Mouse (Mus musculus) heart, embryonic 12.5 days (tissue): ENCODE data around the gene Eaf2. TPM values are rescaled to one million over a fixed set of nuclear protein-coding genes. Genes with fewer than 3 reads are reported as not detected.

Experiments
- ATAC-seq: fragments of 200-750 bp; cut with Nextera tagmentation; 2 replicates; pipeline ENCODE4 v1.8.0; 2017; ENCODE audit warnings: moderate TSS enrichment, moderate library complexity; ENCODE audit not compliant: insufficient number of reproducible peaks, low FRiP score
- H3K27ac ChIP-seq: fragments of 300-500 bp; sonication (generic); 2 replicates; pipeline ENCODE4 v1.5.1; 2016; ENCODE audit warnings: mild to moderate bottlenecking, moderate library complexity; ENCODE audit not compliant: poor library complexity, severe bottlenecking
- H3K27me3 ChIP-seq: fragments of 300-500 bp; sonication (generic); replicated peaks from 2 replicates; pipeline ENCODE4 v1.6.1; 2016; ENCODE audit warnings: mild to moderate bottlenecking, moderate library complexity
- H3K36me3 ChIP-seq: fragments of 300-500 bp; sonication (generic); 2 replicates; pipeline ENCODE4 v1.6.1; 2016; ENCODE audit warnings: mild to moderate bottlenecking, moderate library complexity
- H3K4me1 ChIP-seq: fragments of 300-500 bp; sonication (generic); replicated peaks from 2 replicates; pipeline ENCODE4 v1.6.1; 2016; ENCODE audit warnings: mild to moderate bottlenecking
- H3K4me2 ChIP-seq: fragments of 300-500 bp; sonication (generic); 2 replicates; pipeline ENCODE4 v1.6.1; 2016; ENCODE audit warnings: mild to moderate bottlenecking, moderate library complexity
- H3K4me3 ChIP-seq: fragments of 300-500 bp; sonication (generic); 2 replicates; pipeline ENCODE4 v1.5.1; 2016; ENCODE audit warnings: mild to moderate bottlenecking
- H3K9ac ChIP-seq: fragments of 300-500 bp; sonication (generic); 2 replicates; pipeline ENCODE4 v1.6.1; 2016; ENCODE audit warnings: mild to moderate bottlenecking, moderate library complexity
- H3K9me3 ChIP-seq: fragments of 300-500 bp; sonication (generic); replicated peaks from 2 replicates; pipeline ENCODE4 v1.6.1; 2016; ENCODE audit warnings: mild to moderate bottlenecking, moderate library complexity
- WGBS: fragments of 180-500 bp; shearing (Covaris S2); methylation state at CpG from one replicate; pipeline ENCODE4 v1.1.7; 2016; 5-methylcytosine and 5-hydroxymethylcytosine counted together
- polyA plus RNA-seq: library from polyadenylated mRNA; unstranded; fragments of >200 nt; fragmentation: Nextera tagmentation; extraction: Ambion mirVana; gene quantifications from 2 replicates; pipeline ENCODE4 v1.2.1, GENCODE M21; 2016

Eaf2 gene
- polyA plus RNA-seq, 1 experiment from 2014 or later: 0.80 TPM

- H3K4me2 ChIP-seq: no peak overlapping the region
- no peak overlapping the region for H3K4me3 ChIP-seq
- H3K27ac ChIP-seq: no peak overlapping the region
- ATAC-seq: no peak
- no peaks in the 10 kb centered on the region for H3K4me1 ChIP-seq
- 87% methylated on average over 3 of the region's 3 CpGs for WGBS
- H3K36me3 ChIP-seq: no peaks in the 10 kb centered on the region
- 0 out of 2 replicates have a peak, but pooled peaks cover 2% of the 10 kb centered on the region for H3K9me3 ChIP-seq
- no peak overlapping the region for H3K9ac ChIP-seq
- no peaks in the 10 kb centered on the region for H3K27me3 ChIP-seq
Measured at GRCm38 (mm10) chr16:36802361-36802760, 72.4 kb downstream of the Eaf2 start.

- Histone ChIP-seq H3K4me1 (no peaks in the 10 kb centered on the region), H3K9me3 (0 out of 2 replicates have a peak, but pooled peaks cover 2% of the 10 kb centered on the region), H3K4me3 (no peak overlapping the region), H3K27me3 (no peaks in the 10 kb centered on the region), H3K36me3 (no peaks in the 10 kb centered on the region), H3K9ac (no peak overlapping the region), H3K27ac (no peak overlapping the region), H3K4me2 (no peak overlapping the region)
- no peak for ATAC-seq
- 66% methylated on average over 2 of the region's 2 CpGs for WGBS
Measured at GRCm38 (mm10) chr16:36798334-36798733, 76.5 kb downstream of the Eaf2 start.

- Histone ChIP-seq H3K27me3 (no peaks in the 10 kb centered on the region), H3K9me3 (peaks cover 2% of the 10 kb centered on the region; the same call in 1 of the 2 replicates), H3K4me1 (no peaks in the 10 kb centered on the region), H3K9ac (no peak overlapping the region), H3K4me2 (no peak overlapping the region), H3K4me3 (no peak overlapping the region), H3K27ac (no peak overlapping the region), H3K36me3 (no peaks in the 10 kb centered on the region)
- ATAC-seq: no peak
- 70% methylated on average over 2 of the region's 2 CpGs for WGBS
Measured at GRCm38 (mm10) chr16:36794976-36795375, 79.8 kb downstream of the Eaf2 start.

GRCm38 (mm10) chr16:36790166-36790565 lies 84.6 kb downstream of the Eaf2 start:
- no peak for ATAC-seq
- H3K27ac ChIP-seq: no peak overlapping the region
- H3K4me1 ChIP-seq: no peaks in the 10 kb centered on the region
- no peaks in the 10 kb centered on the region for H3K36me3 ChIP-seq
- H3K4me2 ChIP-seq: no peak overlapping the region
- H3K27me3 ChIP-seq: no peaks in the 10 kb centered on the region
- H3K9me3 ChIP-seq: peaks cover 2% of the 10 kb centered on the region; the same call in 1 of the 2 replicates
- H3K4me3 ChIP-seq: no peak overlapping the region
- H3K9ac ChIP-seq: no peak overlapping the region
- WGBS: 69% methylated on average over 4 of the region's 4 CpGs

GRCm38 (mm10) chr16:36786466-36786865 lies 88.3 kb downstream of the Eaf2 start:
- no peak overlapping the region for H3K4me3 ChIP-seq
- no peak for ATAC-seq
- H3K4me2 ChIP-seq: no peak overlapping the region
- H3K36me3 ChIP-seq: no peaks in the 10 kb centered on the region
- WGBS: 83% methylated on average over 7 of the region's 7 CpGs
- H3K9me3 ChIP-seq: peaks cover 2% of the 10 kb centered on the region; the same call in 1 of the 2 replicates
- no peaks in the 10 kb centered on the region for H3K4me1 ChIP-seq
- no peak overlapping the region for H3K27ac ChIP-seq
- no peaks in the 10 kb centered on the region for H3K27me3 ChIP-seq
- no peak overlapping the region for H3K9ac ChIP-seq

GRCm38 (mm10) chr16:36784594-36785313 lies 90.0 kb downstream of the Eaf2 start, which contains the start of gene Slc15a2:
Gene Slc15a2, minus strand, starts transcription at chr16:36784962.
- no peaks in the 10 kb centered on the region for H3K9me3 ChIP-seq
- WGBS: 61% methylated on average over 10 of the region's 10 CpGs
- ATAC-seq: no peak
- no peak within 1 kb of the TSS for H3K27ac ChIP-seq
- no peak within 1 kb of the TSS for H3K4me2 ChIP-seq
- H3K4me3 ChIP-seq: no peak within 1 kb of the TSS
- no peak within 1 kb of the TSS for H3K9ac ChIP-seq
- no peaks in the 10 kb centered on the region for H3K4me1 ChIP-seq
- H3K27me3 ChIP-seq: no peaks in the 10 kb centered on the region
- no peaks in the 10 kb centered on the region for H3K36me3 ChIP-seq

GRCm38 (mm10) chr16:36784146-36784545 lies 90.7 kb downstream of the Eaf2 start:
- Histone ChIP-seq H3K27me3 (no peaks in the 10 kb centered on the region), H3K4me1 (no peaks in the 10 kb centered on the region), H3K36me3 (no peaks in the 10 kb centered on the region), H3K27ac (no peak overlapping the region), H3K4me2 (no peak overlapping the region), H3K9me3 (no peaks in the 10 kb centered on the region), H3K9ac (no peak overlapping the region), H3K4me3 (no peak overlapping the region)
- WGBS: 89% methylated on average over 2 of the region's 2 CpGs
- no peak for ATAC-seq

GRCm38 (mm10) chr16:36775658-36776057 lies 99.1 kb downstream of the Eaf2 start:
- Histone ChIP-seq H3K36me3 (no peaks in the 10 kb centered on the region), H3K27me3 (no peaks in the 10 kb centered on the region), H3K4me2 (no peak overlapping the region), H3K9ac (no peak overlapping the region), H3K4me1 (no peaks in the 10 kb centered on the region), H3K27ac (no peak overlapping the region), H3K9me3 (no peaks in the 10 kb centered on the region), H3K4me3 (no peak overlapping the region)
- ATAC-seq: no peak
- whole genome bisulfite sequencing: 83% methylated on average over 6 of the region's 6 CpGs

- Histone ChIP-seq H3K27ac (no peak overlapping the region), H3K4me1 (no peaks in the 10 kb centered on the region), H3K36me3 (no peaks in the 10 kb centered on the region), H3K9me3 (no peaks in the 10 kb centered on the region), H3K4me2 (no peak overlapping the region), H3K4me3 (no peak overlapping the region), H3K9ac (no peak overlapping the region), H3K27me3 (no peaks in the 10 kb centered on the region)
- 80% methylated on average over 5 of the region's 5 CpGs for WGBS
- no peak for ATAC-seq
Measured at GRCm38 (mm10) chr16:36772996-36773395, 101.8 kb downstream of the Eaf2 start.

GRCm38 (mm10) chr16:36771703-36772102 lies 103.1 kb downstream of the Eaf2 start:
- Histone ChIP-seq H3K4me1 (no peaks in the 10 kb centered on the region), H3K9me3 (no peaks in the 10 kb centered on the region), H3K9ac (no peak overlapping the region), H3K4me3 (no peak overlapping the region), H3K27ac (no peak overlapping the region), H3K27me3 (no peaks in the 10 kb centered on the region), H3K4me2 (no peak overlapping the region), H3K36me3 (no peaks in the 10 kb centered on the region)
- 93% methylated on average over 3 of the region's 3 CpGs for WGBS
- no peak for ATAC-seq

GRCm38 (mm10) chr16:36771244-36771643 lies 103.6 kb downstream of the Eaf2 start:
- H3K27me3 ChIP-seq: no peaks in the 10 kb centered on the region
- WGBS: 84% methylated on average over 2 of the region's 2 CpGs
- H3K9me3 ChIP-seq: no peaks in the 10 kb centered on the region
- H3K4me1 ChIP-seq: no peaks in the 10 kb centered on the region
- no peak overlapping the region for H3K9ac ChIP-seq
- no peak overlapping the region for H3K4me3 ChIP-seq
- H3K4me2 ChIP-seq: no peak overlapping the region
- ATAC-seq: no peak
- no peaks in the 10 kb centered on the region for H3K36me3 ChIP-seq
- no peak overlapping the region for H3K27ac ChIP-seq

GRCm38 (mm10) chr16:36770830-36771229 lies 104.0 kb downstream of the Eaf2 start:
- Histone ChIP-seq H3K27ac (no peak overlapping the region), H3K9me3 (no peaks in the 10 kb centered on the region), H3K4me3 (no peak overlapping the region), H3K36me3 (no peaks in the 10 kb centered on the region), H3K9ac (no peak overlapping the region), H3K4me1 (no peaks in the 10 kb centered on the region), H3K27me3 (no peaks in the 10 kb centered on the region), H3K4me2 (no peak overlapping the region)
- ATAC-seq: no peak
- 71% methylated on average over 4 of the region's 4 CpGs for WGBS
